Comparison of ENCODE assay signal across 25 mouse cellular contexts in the genomic region with DNA sequence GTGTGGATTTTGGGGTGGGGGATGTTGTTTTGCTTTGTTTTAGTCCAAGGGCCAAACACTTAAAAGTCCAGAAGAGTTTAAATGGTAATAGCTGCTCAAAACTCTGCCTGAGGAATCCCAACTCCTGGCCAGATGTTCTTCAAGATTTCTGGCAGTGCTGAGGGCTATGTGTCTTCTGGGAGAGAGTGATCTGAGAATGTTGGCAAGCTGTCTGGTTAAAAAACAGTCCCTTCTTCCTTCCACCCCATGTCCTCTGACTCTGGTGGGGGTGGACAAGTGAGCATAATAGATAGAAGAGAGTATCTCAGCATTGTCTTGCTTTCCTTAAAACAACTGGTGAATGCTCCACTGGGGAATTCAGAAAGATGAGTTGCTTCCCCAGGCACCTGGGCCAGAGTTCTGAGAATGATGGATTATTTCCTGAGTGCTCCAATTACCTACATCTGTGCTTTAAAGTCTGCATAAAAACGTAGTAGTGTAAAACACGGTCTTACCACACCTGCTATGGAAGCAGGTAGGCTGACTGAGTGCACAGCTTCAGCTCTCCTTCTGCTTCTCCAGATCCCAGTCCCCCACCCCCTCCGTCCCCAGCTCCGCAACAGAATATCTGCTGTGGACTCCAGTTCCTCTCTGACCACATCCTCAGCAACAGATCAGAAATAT. TPM values are rescaled to one million over a fixed set of nuclear protein-coding genes. Genes with fewer than 3 reads are reported as not detected.
DNase-seq lines count a peak whose midpoint lies in the region; ATAC-seq lines count a peak whose summit lies in the region.
"Had no signal": no experiment of that assay in that cellular context is flagged by ENCODE, and none has a peak within 500 bp of the region (broad histone marks: within the 10 kb centered on the region; RNA-seq: fewer than 3 reads in every experiment).

No protein-coding gene starts in this region.

- DNase-seq in gastrocnemius, adult 18-20 months (ENCODE audit: low spot score), result peak; percentile 25
- no peak for DNase-seq in gastrocnemius, postnatal 4 days (ENCODE audit: low spot score in 2 of 2)
- peak; percentile 12 for DNase-seq in heart, adult 8-10 months (ENCODE audit: low spot score)
- peak; percentile 26 for DNase-seq in skeletal muscle tissue, adult 2 months (ENCODE audit: low read depth, low spot score)
- no peak for DNase-seq in right cerebral cortex, postnatal 36 days (ENCODE audit: low spot score in 2 of 2)
- DNase-seq: adrenal gland, postnatal 10 days; cerebellum, adult 11 months; cerebellum, adult 9-10 months; cerebellum, postnatal 25 days had no signal

- WGBS in heart, embryonic 12.5 days, result 65% methylated on average over 4 of the region's 4 CpGs

- no peak overlapping the region for H3K27ac ChIP-seq in heart, embryonic 12.5 days (ENCODE audit: poor library complexity, severe bottlenecking)
- H3K27ac ChIP-seq: embryonic facial prominence, embryonic 15.5 days; forebrain, embryonic 10.5 days; heart, embryonic 13.5 days; hindbrain, embryonic 10.5 days; hindbrain, embryonic 14.5 days; intestine, embryonic 15.5 days had no signal

- H3K36me3 ChIP-seq in heart, embryonic 12.5 days, result no peaks in the 10 kb centered on the region
- H3K36me3 ChIP-seq: embryonic facial prominence, embryonic 15.5 days; forebrain, embryonic 10.5 days; heart, embryonic 13.5 days; hindbrain, embryonic 10.5 days; intestine, embryonic 15.5 days had no signal

- H3K9ac ChIP-seq in heart, embryonic 12.5 days, result no peak overlapping the region
- H3K9ac ChIP-seq: embryonic facial prominence, embryonic 15.5 days; heart, embryonic 13.5 days; hindbrain, embryonic 14.5 days; intestine, embryonic 15.5 days had no signal

- ATAC-seq in heart, embryonic 12.5 days (ENCODE audit: insufficient number of reproducible peaks, low FRiP score), result no peak
- 0 out of 2 replicates have a peak, but pooled peaks have one; percentile 36 for ATAC-seq in common myeloid progenitor, adult 5-6 weeks (replicated peaks; ENCODE audit: low read depth, poor library complexity, severe bottlenecking)
- ATAC-seq: forebrain, embryonic 14.5 days; intestine, embryonic 15.5 days had no signal

- H3K4me3 ChIP-seq in heart, embryonic 12.5 days, result no peak overlapping the region
- H3K4me3 ChIP-seq: embryonic facial prominence, embryonic 15.5 days; erythroblast, embryonic 14.5 days; forebrain, embryonic 10.5 days; heart, embryonic 13.5 days; hindbrain, embryonic 10.5 days; intestine, embryonic 15.5 days had no signal

- H3K4me1 ChIP-seq in heart, embryonic 12.5 days (replicated peaks), result 0 out of 2 replicates have a peak, but pooled peaks cover 3% of the 10 kb centered on the region
- H3K4me1 ChIP-seq: embryonic facial prominence, embryonic 15.5 days; forebrain, embryonic 10.5 days; hindbrain, embryonic 10.5 days; intestine, embryonic 15.5 days had no signal

- H3K4me2 ChIP-seq in heart, embryonic 12.5 days, result no peak overlapping the region
- H3K4me2 ChIP-seq: embryonic facial prominence, embryonic 15.5 days; heart, embryonic 13.5 days; hindbrain, embryonic 14.5 days; intestine, embryonic 15.5 days had no signal

- no peaks in the 10 kb centered on the region for H3K27me3 ChIP-seq in heart, embryonic 12.5 days (replicated peaks)
- H3K27me3 ChIP-seq: embryonic facial prominence, embryonic 15.5 days; heart, embryonic 13.5 days; intestine, embryonic 15.5 days had no signal

- H3K9me3 ChIP-seq in heart, embryonic 12.5 days (replicated peaks), result no peaks in the 10 kb centered on the region
- H3K9me3 ChIP-seq: embryonic facial prominence, embryonic 15.5 days; forebrain, embryonic 10.5 days; heart, embryonic 13.5 days; hindbrain, embryonic 10.5 days; intestine, embryonic 15.5 days had no signal

RNA-seq across cellular contexts. Expression of a gene that starts 54.4 kb away (rescaled TPM):
- total RNA-seq in gastrocnemius, adult 18-20 months (2021), result not detected
- not detected for total RNA-seq in gastrocnemius, postnatal 4 days (2021)
- not detected for total RNA-seq in heart, adult 8-10 months (2022)
- polyA plus RNA-seq in heart, embryonic 12.5 days (2016; fragmentation: Nextera tagmentation; extraction: Ambion mirVana), result not detected in 2 replicates
- not detected in 2 replicates for total RNA-seq in common myeloid progenitor, adult 5-6 weeks (2017)
- total RNA-seq: adrenal gland, postnatal 10 days; adrenal gland, postnatal 4 days; gastrocnemius, adult 8-10 months; granulocyte monocyte progenitor cell, adult 5-6 weeks; MEL had no signal
- polyA plus RNA-seq: brain, embryonic 14.5 days; C2C12; embryonic facial prominence, embryonic 15.5 days; erythroblast, embryonic 14.5 days; forebrain, embryonic 10.5 days; forebrain, embryonic 14.5 days; heart, embryonic 13.5 days; hindbrain, embryonic 10.5 days; hindbrain, embryonic 14.5 days; intestine, embryonic 15.5 days had no signal

Comparison
In these comparisons a context has a peak if more than half of its experiments do, and no peak if none do; other contexts are left out.
1. DNase-seq: peak in gastrocnemius, adult 18-20 months (single experiment), heart, adult 8-10 months (single experiment) and skeletal muscle tissue, adult 2 months (single experiment); none in gastrocnemius, postnatal 4 days (0 of 2) and right cerebral cortex, postnatal 36 days (0 of 2).